Mouse (Mus musculus) B cell, adult (primary cell): ENCODE results near the gene Fam69b. TPM values are rescaled to one million over a fixed set of nuclear protein-coding genes. Genes with fewer than 3 reads are reported as not detected.

Source experiments
- total RNA-seq: library from RNA; stranded (reverse); gene quantifications from 4 replicates; pipeline ENCODE4 v1.2.4, GENCODE M21; 2023; ENCODE audit not compliant: inconsistent age

Fam69b gene
- 4.2 to 6.8 TPM (median 4.3 TPM) in 4 replicates for total RNA-seq

DNA sequence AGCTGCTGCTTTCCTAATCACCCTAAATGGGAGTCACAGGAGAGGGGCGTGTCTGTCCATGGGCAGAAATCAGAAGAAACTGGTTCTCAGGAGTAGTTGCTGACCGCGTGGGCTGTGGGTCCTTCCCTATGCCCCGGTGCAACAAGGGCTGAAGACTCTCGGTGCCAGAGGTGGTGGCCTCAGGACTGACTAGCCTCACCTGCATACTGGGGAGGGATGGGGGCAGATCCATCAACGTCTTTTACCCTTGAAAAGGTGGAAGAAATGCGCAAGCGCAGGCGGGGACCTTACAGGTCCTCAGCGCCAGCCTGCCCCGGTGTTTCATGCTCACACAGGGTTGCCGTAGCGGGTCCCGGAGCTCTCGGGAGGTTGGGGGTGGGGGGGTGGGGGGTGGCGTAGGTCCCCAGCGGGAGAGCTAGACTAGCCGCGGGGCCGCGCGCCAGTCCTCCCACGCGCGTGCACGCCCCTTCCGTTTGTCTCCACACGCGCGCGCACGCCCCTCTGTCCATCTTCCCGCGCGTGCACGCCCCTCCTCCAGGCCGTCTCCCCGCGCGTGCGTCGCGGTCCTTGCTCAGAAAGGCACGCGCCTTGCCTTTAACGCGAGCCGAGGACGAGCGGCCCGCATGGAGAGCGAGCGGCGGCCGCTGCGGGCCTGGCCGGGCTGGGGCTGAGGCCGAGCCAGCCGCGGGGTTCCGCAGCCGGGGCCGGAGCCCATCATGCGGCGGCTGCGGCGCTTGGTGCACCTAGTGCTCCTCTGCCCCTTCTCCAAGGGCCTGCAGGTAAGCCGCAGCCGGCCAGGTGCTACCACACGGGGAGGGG, at the start of gene Fam69b:
Gene Fam69b (plus strand): TSS at position 537 of the 819 bp plus-strand sequence.

DNA sequence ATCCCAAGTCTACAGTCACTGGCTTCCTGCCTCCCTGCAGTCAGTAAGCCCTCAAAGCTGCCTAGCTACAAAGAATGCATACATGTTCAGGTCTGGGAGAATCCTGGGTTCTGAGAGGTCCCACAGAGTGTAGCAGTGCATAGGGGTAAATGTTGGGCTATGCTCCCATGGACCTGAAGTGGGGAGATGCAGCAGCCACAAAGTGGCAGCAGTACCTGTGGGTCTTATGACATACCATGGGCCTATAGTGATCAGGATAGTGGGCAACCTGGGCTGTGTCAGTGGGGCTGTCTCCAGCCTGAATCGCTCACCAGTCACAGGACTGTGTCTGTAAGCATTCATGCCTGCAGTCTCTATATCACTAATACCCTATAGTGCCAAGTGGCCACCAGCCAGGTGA, 48.5 kb upstream of the Fam69b start, which contains the start of gene Egfl7:
Gene Egfl7 (plus strand): TSS at position 301 of the 400 bp plus-strand sequence.

GRCm38 (mm10) chr2:26586294-26587043, 41.8 kb upstream of the Fam69b start, which contains the start of gene Gm20532:
Gene Gm20532 (plus strand): TSS chr2:26586639.

DNA sequence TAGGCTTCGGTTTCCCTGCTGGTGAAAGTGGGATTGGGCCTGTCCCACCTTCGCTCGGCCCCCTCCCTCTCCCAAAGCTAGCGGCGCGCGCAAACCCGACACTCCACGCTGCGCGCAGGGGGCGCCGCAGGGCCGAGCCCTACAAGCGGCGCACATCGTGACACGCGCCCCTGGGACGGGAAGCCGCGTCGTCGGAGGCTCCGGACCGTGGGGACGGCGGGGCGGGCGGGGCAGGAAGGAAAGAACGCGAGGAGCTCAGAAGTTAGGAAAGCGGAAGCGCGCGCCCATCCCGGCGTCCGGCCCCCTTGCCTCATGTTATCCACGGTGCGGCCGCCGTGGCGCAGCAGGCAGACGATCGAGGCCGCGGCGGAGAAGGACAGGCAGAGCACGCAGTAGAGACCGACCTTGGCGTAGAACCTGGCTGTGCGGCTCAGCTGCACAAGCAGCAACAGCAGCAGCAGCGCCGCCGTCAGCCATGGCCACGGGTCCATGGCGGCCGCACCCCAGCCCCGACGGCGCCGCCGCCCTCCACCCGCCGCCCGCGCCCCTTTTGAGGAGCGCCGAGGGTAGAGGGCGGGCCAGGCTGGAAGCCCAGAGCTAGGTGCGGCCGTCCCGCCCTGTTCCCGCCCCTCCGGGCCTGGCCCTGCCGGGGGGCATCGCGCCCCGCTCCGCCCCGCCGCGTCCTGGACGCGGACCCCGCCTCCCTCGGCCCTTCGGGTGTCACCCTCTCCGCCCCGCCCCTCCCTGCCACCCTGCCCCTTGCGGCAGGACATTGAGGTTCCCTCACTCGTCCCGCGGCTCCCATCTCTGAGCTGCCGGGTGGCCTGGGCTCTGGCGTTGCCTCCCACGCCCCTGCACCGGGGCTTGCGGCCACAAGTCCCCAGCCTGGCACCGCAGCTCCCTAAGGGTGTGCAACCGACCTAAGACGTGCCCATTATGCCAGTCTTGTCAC, 24.3 kb upstream of the Fam69b start, which contains the start of gene Agpat2:
Gene Agpat2 (minus strand): TSS at position 698 of the 952 bp plus-strand sequence.

GRCm38 (mm10) chr2:26671182-26671581, 42.9 kb downstream of the Fam69b start, which contains the start of gene Lcn4:
Gene Lcn4 (minus strand): TSS chr2:26671282.

Other genes with a start within 250 kb of the Fam69b start
- gene Snapc4, start 247.8 kb upstream of the Fam69b start, total RNA-seq, result 96.6 to 118 TPM (median 112 TPM) in 4 replicates
- gene Entr1, start 239.1 kb upstream of the Fam69b start, total RNA-seq, result 123 to 146 TPM (median 138 TPM) in 4 replicates
- gene Pmpca, start 239.1 kb upstream of the Fam69b start, total RNA-seq, result 81.3 to 95.6 TPM (median 89.5 TPM) in 4 replicates
- gene Inpp5e, start 219.3 kb upstream of the Fam69b start, total RNA-seq, result 29.9 to 34.7 TPM (median 31.4 TPM) in 4 replicates
- 93.3 to 99.4 TPM (median 95.2 TPM) in 4 replicates for gene Sec16a, start 183.2 kb upstream of the Fam69b start, total RNA-seq
- 24.2 to 30.5 TPM (median 29.4 TPM) in 4 replicates for gene Notch1, start 111.8 kb upstream of the Fam69b start, total RNA-seq
- 1.1 TPM in 1 of 4 replicates, not detected in the others for gene Egfl7, start 48.4 kb upstream of the Fam69b start, total RNA-seq
- not detected in 4 replicates for gene Gm20532, start 41.8 kb upstream of the Fam69b start, total RNA-seq
- gene Agpat2, start 24.0 kb upstream of the Fam69b start, total RNA-seq, result 19.9 to 25.6 TPM (median 20.0 TPM) in 4 replicates
- gene Lcn4, start 42.8 kb downstream of the Fam69b start, total RNA-seq, result not detected in 4 replicates
- not detected in 4 replicates for gene Abo, start 236.5 kb downstream of the Fam69b start, total RNA-seq